Mouse (Mus musculus): ENCODE measurements around the gene Dnm3.

GRCm38 (mm10) chr1:162216656-162217055, 261.2 kb downstream of the Dnm3 start:
- TF ChIP-seq CTCF (IDR thresholded peaks at IDR 0.05; ENCODE audit: insufficient read depth, low read length) (no peak), POLR2A (IDR thresholded peaks at IDR 0.05; ENCODE audit: borderline replicate concordance, extremely low read depth, low read depth, low read length) (no peak)

Measured in lung, adult 2 months (tissue).